Mouse (Mus musculus) embryo, embryonic 10 days (tissue): ENCODE results near the gene Eya4.

Experiments
- DNase-seq: peaks from one replicate; pipeline ENCODE4 v3.0.0-alpha.2; 2015; ENCODE audit warnings: low spot score

Gene Eya4

GRCm38 (mm10) chr10:23230863-23231262 lies 119.7 kb downstream of the Eya4 start:
- DNase-seq = no peak

- no peak for DNase-seq
Observed at GRCm38 (mm10) chr10:23223336-23223735, 127.2 kb downstream of the Eya4 start.

- no peak for DNase-seq
Observed at GRCm38 (mm10) chr10:23220432-23220831, 130.2 kb downstream of the Eya4 start.

GRCm38 (mm10) chr10:23216815-23217214 lies 133.8 kb downstream of the Eya4 start:
- no peak for DNase-seq

- DNase-seq = no peak
Observed at GRCm38 (mm10) chr10:23211381-23211780, 139.2 kb downstream of the Eya4 start.

- no peak for DNase-seq
Observed at GRCm38 (mm10) chr10:23203885-23204284, 146.7 kb downstream of the Eya4 start.

GRCm38 (mm10) chr10:23203144-23203838 lies 147.3 kb downstream of the Eya4 start:
- DNase-seq = no peak

- DNase-seq = no peak
Observed at GRCm38 (mm10) chr10:23202591-23202990, 148.0 kb downstream of the Eya4 start.

GRCm38 (mm10) chr10:23198251-23198650 lies 152.3 kb downstream of the Eya4 start:
- DNase-seq = no peak

- no peak for DNase-seq
Observed at GRCm38 (mm10) chr10:23196336-23196735, 154.2 kb downstream of the Eya4 start.

GRCm38 (mm10) chr10:23195337-23195736 lies 155.2 kb downstream of the Eya4 start:
- peak; percentile 46 for DNase-seq

GRCm38 (mm10) chr10:23189836-23190235 lies 160.8 kb downstream of the Eya4 start:
- no peak for DNase-seq

GRCm38 (mm10) chr10:23185391-23185790 lies 165.2 kb downstream of the Eya4 start:
- DNase-seq = no peak

GRCm38 (mm10) chr10:23181572-23182493 lies 168.8 kb downstream of the Eya4 start:
- no peak for DNase-seq

GRCm38 (mm10) chr10:23179285-23179684 lies 171.3 kb downstream of the Eya4 start:
- peak; percentile 32 for DNase-seq

GRCm38 (mm10) chr10:23177347-23178046 lies 173.1 kb downstream of the Eya4 start:
- DNase-seq = no peak

GRCm38 (mm10) chr10:23176666-23177346 lies 173.8 kb downstream of the Eya4 start:
- DNase-seq = no peak

GRCm38 (mm10) chr10:23171541-23171940 lies 179.0 kb downstream of the Eya4 start:
- DNase-seq = no peak

- DNase-seq = no peak
Observed at GRCm38 (mm10) chr10:23165089-23165642, 185.4 kb downstream of the Eya4 start.

GRCm38 (mm10) chr10:23159844-23160243 lies 190.7 kb downstream of the Eya4 start:
- DNase-seq = peak; percentile 29

GRCm38 (mm10) chr10:23159138-23159537 lies 191.4 kb downstream of the Eya4 start:
- no peak for DNase-seq
